Mouse (Mus musculus): ENCODE results near the gene 2210016L21Rik.

2210016L21Rik gene

GRCm38 (mm10) chr5:114945072-114945471 is 3.1 kb downstream of the 2210016L21Rik start:
- no peak for DNase-seq

GRCm38 (mm10) chr5:114948891-114949290 is 6.9 kb downstream of the 2210016L21Rik start:
- DNase-seq: peak; percentile 60 to 72

- DNase-seq: no peak
Measured at GRCm38 (mm10) chr5:114949316-114949715, 7.4 kb downstream of the 2210016L21Rik start.

- no peak for DNase-seq
Measured at GRCm38 (mm10) chr5:114949812-114950211, 7.9 kb downstream of the 2210016L21Rik start.

- no peak for DNase-seq
Measured at GRCm38 (mm10) chr5:114950669-114951068, 8.7 kb downstream of the 2210016L21Rik start.

- peak in 1 of 2 experiments; percentile 45 for DNase-seq
Measured at GRCm38 (mm10) chr5:114951279-114951880, 9.4 kb downstream of the 2210016L21Rik start.

GRCm38 (mm10) chr5:114953326-114953725 is 11.4 kb downstream of the 2210016L21Rik start:
- DNase-seq: no peak

GRCm38 (mm10) chr5:114958069-114958468 is 16.1 kb downstream of the 2210016L21Rik start:
- no peak for DNase-seq

- peak in 1 of 2 experiments; percentile 65 for DNase-seq
Measured at GRCm38 (mm10) chr5:114961590-114962360, 19.8 kb downstream of the 2210016L21Rik start.

- peak in 1 of 2 experiments; percentile 58 for DNase-seq
Measured at GRCm38 (mm10) chr5:114964315-114964966, 22.5 kb downstream of the 2210016L21Rik start.

GRCm38 (mm10) chr5:114964967-114965898 is 23.3 kb downstream of the 2210016L21Rik start:
- DNase-seq: peak; percentile 56 to 70

GRCm38 (mm10) chr5:114967523-114968268 is 25.7 kb downstream of the 2210016L21Rik start:
- DNase-seq: peak; percentile 42 to 62

- DNase-seq: peak; percentile 56 to 68
Measured at GRCm38 (mm10) chr5:114968651-114969050, 26.7 kb downstream of the 2210016L21Rik start.

- peak; percentile 68 to 82 for DNase-seq
Measured at GRCm38 (mm10) chr5:114969064-114969463, 27.1 kb downstream of the 2210016L21Rik start.

- DNase-seq: no peak
Measured at GRCm38 (mm10) chr5:114969609-114970215, 27.8 kb downstream of the 2210016L21Rik start.

- peak; percentile 57 to 77 for DNase-seq
Measured at GRCm38 (mm10) chr5:114970824-114971227, 28.9 kb downstream of the 2210016L21Rik start, which contains the start of gene Hnf1a. Gene Hnf1a, minus strand, starts transcription at chr5:114971094.

- DNase-seq: no peak
Measured at GRCm38 (mm10) chr5:114972201-114972600, 30.2 kb downstream of the 2210016L21Rik start.

GRCm38 (mm10) chr5:114973131-114973530 is 31.2 kb downstream of the 2210016L21Rik start:
- DNase-seq: peak in 1 of 2 experiments; percentile 48

- DNase-seq: no peak
Measured at GRCm38 (mm10) chr5:114976935-114977334, 35.0 kb downstream of the 2210016L21Rik start.

GRCm38 (mm10) chr5:114978473-114978872 is 36.5 kb downstream of the 2210016L21Rik start:
- peak in 1 of 2 experiments; percentile 40 for DNase-seq

GRCm38 (mm10) chr5:114978888-114979249 is 36.9 kb downstream of the 2210016L21Rik start:
- DNase-seq: peak in 1 of 2 experiments; percentile 51
